Mouse (Mus musculus) CD8-positive naive resting alpha-beta T cell, adult 2 months (primary cell): ENCODE measurements around the gene Tbx18.

Experiments
- DNase-seq, 2 experiments: peaks; one replicate each; pipeline ENCODE4 v3.0.0; 2022; ENCODE audit warnings: low read depth in 2 of 2, low spot score in 2 of 2

Gene Tbx18

DNA sequence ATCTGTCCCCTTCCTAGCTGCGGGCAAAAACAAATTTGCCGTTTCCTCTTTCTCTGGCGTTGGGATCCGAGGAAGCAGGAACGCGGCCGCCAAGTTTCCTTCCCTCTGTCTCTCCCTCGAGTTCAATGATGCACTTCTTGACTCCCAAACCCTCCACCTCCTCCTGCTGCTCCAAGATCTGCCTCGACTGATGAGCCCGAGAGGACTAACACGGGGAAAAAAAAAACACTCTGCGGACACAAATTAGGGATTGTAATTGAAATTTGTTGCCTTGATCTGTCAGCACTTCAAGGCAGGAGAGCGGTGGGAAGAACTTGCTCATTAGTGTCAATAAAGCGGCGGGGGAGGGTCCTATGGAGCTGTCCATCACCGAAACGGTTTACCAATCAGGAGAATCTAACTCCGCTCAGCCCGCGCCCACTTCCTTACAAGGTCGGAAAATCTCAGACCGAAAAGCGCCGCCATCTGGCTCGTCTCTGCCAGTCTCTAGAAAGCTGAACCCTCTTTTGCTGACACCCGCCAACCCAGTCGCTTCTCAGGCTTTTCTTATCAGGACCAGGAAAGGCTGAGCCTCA, at the start of gene Tbx18:
Gene Tbx18, minus strand, starts transcription at position 300 of the 575 bp plus-strand sequence.
- DNase-seq: no peak

GRCm38 (mm10) chr9:87773951-87774350, 42.9 kb upstream of the Tbx18 start:
- DNase-seq: no peak

- no peak for DNase-seq
Observed at GRCm38 (mm10) chr9:87755621-87756020, 24.6 kb upstream of the Tbx18 start.

DNA sequence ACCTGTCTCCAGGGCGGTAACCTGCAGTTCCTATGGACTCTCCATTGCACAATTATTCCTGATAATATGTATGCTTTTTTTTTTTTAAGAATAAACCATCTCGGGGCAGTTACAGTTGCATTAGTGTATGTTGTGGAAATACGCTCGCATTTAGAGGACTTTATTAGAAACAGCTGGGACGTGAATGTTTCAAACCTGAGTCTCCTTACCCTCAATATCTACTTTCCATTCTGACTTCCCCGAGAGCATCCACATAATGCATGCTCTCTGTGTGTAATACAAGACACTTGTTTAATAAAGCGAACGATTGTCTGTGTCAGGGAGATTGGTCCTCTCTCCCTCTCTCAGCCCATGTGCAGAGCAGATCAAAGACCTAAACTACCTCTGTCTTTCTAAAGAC, 10.5 kb upstream of the Tbx18 start:
- DNase-seq: no peak

GRCm38 (mm10) chr9:87740667-87741066, 9.6 kb upstream of the Tbx18 start:
- DNase-seq: no peak

GRCm38 (mm10) chr9:87740241-87740645, 9.2 kb upstream of the Tbx18 start:
- no peak for DNase-seq

- DNase-seq: no peak
Observed at GRCm38 (mm10) chr9:87739543-87740161, 8.6 kb upstream of the Tbx18 start.

DNA sequence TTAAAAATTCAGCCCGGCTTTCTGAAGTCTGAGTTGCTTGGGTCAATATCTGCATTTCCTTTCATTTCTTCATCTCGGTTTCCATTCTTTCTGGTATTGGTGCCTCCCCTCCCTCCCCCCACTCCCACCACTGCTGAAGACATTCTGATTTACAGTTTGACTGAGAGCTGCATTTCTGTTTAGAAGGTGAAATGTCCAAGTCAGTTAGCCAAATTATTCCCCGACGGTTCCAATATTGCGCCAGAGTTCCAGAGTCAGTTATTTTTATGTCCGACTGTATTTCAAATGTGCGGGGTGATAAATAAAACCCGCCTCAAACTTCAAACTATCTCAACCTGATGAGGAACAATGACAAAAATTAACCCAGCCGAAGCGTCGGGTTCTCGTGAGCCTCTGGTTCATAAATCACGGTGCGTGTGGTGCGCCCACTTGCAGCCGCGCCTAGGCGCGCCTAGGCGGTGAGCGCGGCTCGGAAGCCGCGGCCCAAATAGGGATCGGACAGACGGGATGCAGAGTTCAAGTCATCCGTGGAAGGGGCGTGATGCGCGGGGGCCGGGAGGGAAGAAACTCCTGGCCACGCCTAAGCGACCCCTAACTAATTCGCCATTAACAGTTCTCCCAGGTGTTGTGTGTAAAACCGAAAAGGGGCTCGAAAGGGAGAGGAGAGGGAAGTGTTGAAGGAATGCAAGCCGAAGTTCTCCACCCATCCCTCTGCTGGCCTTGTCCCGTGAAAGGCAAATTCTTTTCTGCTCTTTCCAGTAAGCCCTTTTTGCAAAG, 7.9 kb upstream of the Tbx18 start:
- DNase-seq: no peak

GRCm38 (mm10) chr9:87738123-87738522, 7.1 kb upstream of the Tbx18 start:
- no peak for DNase-seq

GRCm38 (mm10) chr9:87737271-87737670, 6.2 kb upstream of the Tbx18 start:
- DNase-seq: no peak

GRCm38 (mm10) chr9:87735046-87735445, 4.0 kb upstream of the Tbx18 start:
- no peak for DNase-seq

DNA sequence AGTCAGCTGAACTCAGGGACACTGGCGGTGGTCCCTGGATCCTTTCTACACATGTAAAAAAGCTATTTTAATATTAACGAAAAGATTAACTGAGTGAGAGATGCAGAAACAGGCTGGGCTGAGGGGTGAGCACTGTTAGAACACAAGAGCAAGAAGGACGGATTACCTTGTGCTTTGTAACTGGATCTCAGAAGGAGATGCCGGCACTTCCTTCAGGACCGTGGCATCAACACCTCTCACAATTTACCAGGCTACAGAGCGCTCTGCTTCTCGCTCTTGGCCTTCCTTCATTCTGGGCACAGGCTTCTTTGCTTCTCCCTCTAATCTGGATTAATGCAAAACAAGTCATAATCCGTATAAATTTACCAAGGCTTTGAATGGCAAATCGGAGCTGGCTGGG, 3.6 kb upstream of the Tbx18 start:
- no peak for DNase-seq

GRCm38 (mm10) chr9:87733732-87734131, 2.7 kb upstream of the Tbx18 start:
- no peak for DNase-seq

GRCm38 (mm10) chr9:87733236-87733630, 2.2 kb upstream of the Tbx18 start:
- DNase-seq: no peak

GRCm38 (mm10) chr9:87732416-87733235, 1.6 kb upstream of the Tbx18 start:
- no peak for DNase-seq

DNA sequence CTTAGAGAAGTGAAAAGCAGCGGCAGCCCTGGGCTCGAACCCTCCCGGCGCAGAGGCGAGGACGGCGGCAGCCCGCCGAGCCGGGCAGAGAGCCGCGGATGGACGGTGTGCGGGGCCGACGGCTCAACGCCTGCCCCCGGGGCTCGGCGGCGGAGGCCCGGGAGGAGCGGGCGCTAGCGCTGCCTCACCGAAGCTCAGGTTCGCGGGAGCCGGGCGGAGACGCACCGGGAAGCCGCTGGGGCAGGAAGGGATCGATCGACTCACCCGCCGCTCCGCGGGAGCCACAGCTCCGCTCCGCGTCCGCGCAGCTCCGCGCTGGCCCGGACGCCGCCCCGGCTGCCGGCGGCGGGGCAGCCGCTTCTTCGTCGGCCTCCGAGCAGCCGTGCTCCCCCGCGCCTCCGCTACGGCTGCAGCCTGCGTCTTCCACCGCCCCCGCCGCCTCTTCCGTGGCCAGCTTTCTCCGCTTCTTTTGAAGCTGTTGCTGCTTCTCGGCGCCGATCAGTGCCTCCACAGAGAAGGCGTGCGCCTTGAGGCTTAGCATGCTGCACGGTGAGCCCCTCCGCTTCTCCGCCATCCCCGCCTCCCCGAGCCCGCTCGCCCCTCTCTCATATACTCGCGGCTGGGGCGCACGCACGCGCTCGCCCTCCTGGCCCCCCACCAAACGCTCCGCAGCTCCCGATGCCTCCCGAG, 644 bp downstream of the Tbx18 start:
- no peak for DNase-seq

DNA sequence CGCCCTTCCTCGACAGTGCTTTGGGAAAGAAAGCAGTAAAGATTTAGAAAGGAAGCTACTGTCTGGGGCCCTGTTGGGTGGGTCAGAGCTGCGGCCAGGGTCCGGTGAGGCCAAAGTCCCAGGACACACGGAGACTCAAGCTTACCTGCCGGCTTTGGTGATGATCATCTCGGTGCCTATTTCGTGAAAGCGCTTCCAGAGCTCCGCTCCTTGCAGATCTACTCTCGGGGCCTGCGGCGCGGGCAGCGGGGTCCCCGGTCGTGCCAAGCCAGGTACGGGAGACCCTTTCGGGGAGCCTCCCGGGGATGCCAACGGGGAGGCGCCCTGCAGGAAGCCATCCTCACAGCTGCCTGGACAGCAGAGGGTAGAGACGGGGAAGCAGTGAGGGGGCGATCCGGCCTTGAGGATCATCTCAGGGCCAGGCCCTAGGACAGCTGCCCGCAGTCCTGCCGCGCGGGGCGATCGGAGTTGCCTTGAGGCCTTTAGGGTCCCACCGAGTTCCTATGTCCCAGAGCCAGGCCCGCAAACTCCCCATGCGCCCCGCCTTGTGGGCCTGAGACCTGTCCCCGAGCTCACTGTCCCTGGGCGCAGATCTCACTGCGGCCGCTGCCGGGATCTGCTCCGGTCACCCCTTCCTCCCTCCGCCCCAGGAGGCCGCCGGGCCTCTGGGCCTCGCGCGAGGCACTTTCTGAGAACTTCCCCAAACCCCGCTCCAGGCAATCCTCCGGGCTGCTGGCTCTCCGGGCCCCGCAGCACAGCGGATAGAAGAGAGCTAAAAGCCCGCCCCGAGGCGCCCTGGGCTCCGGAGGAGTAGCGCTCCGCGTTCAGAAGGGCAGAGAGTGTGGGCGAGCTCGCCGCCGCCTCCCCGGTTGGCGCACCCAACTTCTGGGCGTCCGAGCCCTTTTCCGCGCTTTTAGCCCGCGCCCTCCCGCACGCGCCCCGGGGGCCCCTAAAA, 1.5 kb downstream of the Tbx18 start:
- no peak for DNase-seq

- DNase-seq: no peak
Observed at GRCm38 (mm10) chr9:87728107-87728506, 3.0 kb downstream of the Tbx18 start.

DNA sequence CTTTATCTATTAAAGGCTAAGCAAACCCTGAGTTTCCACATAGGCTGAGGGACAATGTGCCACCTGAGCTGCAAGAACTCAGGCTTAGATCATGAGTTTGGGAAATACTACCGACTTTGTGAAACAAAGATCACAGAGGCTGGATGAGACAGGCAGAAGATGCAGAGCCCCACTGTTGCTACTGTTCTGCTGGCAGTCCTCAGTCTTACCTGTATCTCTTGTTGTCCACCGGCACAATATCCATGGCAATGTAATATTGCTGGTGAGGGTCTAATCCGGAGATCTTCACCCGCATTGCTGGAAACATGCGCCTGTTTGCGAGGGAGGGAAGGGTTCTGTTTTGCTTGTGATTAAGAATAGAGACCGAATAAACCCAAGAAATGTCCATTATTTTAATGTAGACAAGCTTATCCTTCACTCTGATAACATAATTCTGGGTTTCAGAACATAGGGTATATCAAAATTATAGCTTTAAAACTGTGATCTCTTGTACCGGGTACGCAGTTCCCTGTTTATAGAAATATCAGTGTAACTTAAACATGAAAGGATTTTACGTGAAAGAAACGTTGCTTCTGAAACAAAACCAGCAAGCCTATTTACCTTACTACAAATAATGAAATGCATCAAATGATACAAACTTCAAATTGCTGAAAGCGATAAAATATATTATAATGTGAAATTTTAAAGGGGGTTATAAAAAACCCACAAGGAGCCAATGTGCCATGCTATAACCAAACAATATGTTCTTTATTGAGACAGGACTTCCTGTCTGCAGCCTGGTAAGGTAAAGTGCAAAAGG, 3.7 kb downstream of the Tbx18 start:
- no peak for DNase-seq
